Mouse (Mus musculus) heart, embryonic 16.5 days (tissue): Measurements from ENCODE around the gene Acsf2. TPM values are rescaled to one million over a fixed set of nuclear protein-coding genes. Genes with fewer than 3 reads are reported as not detected.

Experiments
- ATAC-seq: fragments of 200-750 bp; cut with Nextera tagmentation; replicated peaks from 2 replicates; pipeline ENCODE4 v1.8.0; 2017; ENCODE audit warnings: moderate number of reproducible peaks; ENCODE audit not compliant: insufficient read depth, low FRiP score; ENCODE audit errors: extremely low read depth
- H3K27ac ChIP-seq: fragments of 300-500 bp; sonication (generic); 2 replicates; pipeline ENCODE4 v1.5.1; 2014; ENCODE audit warnings: mild to moderate bottlenecking, low read length, control low read depth, moderate library complexity
- H3K27me3 ChIP-seq: fragments of 300-500 bp; sonication (generic); 2 replicates; pipeline ENCODE4 v1.6.1; 2014; ENCODE audit warnings: low read length, mixed read lengths; ENCODE audit not compliant: control insufficient read depth, insufficient read depth
- H3K36me3 ChIP-seq: fragments of 300-500 bp; sonication (generic); 2 replicates; pipeline ENCODE4 v1.6.1; 2014; ENCODE audit not compliant: control insufficient read depth, insufficient read depth
- H3K4me1 ChIP-seq: fragments of 300-500 bp; sonication (generic); 2 replicates; pipeline ENCODE4 v1.6.1; 2014; ENCODE audit warnings: low read length, mixed read lengths; ENCODE audit not compliant: control insufficient read depth, insufficient read depth
- H3K4me2 ChIP-seq: fragments of 300-500 bp; sonication (generic); 2 replicates; pipeline ENCODE4 v1.6.1; 2014; ENCODE audit warnings: low read depth, mild to moderate bottlenecking, control low read depth, low read length
- H3K4me3 ChIP-seq: fragments of 300-500 bp; sonication (generic); 2 replicates; pipeline ENCODE4 v1.5.1; 2014; ENCODE audit warnings: mild to moderate bottlenecking, control low read depth, low read length
- H3K9ac ChIP-seq: fragments of 300-500 bp; sonication (generic); 2 replicates; pipeline ENCODE4 v1.6.1; 2014; ENCODE audit warnings: low read length, control low read depth
- H3K9me3 ChIP-seq: fragments of 300-500 bp; sonication (generic); replicated peaks from 2 replicates; pipeline ENCODE4 v1.6.1; 2016; ENCODE audit warnings: low read length; ENCODE audit not compliant: control insufficient read depth
- WGBS: fragments of 180-500 bp; shearing (Covaris S2); extraction: QIAGEN DNeasy Blood & Tissue Kit; methylation state at CpG from one replicate; pipeline ENCODE4 v1.1.7; 2014; 5-methylcytosine and 5-hydroxymethylcytosine counted together
- polyA plus RNA-seq: library from polyadenylated mRNA; unstranded; fragments of >200 nt; fragmentation: Nextera tagmentation; extraction: Ambion mirVana; gene quantifications from 2 replicates; pipeline ENCODE4 v1.2.1, GENCODE M21; 2015

The Acsf2 gene
- polyA plus RNA-seq, 1 experiment from 2014 or later = 2.7 TPM

DNA sequence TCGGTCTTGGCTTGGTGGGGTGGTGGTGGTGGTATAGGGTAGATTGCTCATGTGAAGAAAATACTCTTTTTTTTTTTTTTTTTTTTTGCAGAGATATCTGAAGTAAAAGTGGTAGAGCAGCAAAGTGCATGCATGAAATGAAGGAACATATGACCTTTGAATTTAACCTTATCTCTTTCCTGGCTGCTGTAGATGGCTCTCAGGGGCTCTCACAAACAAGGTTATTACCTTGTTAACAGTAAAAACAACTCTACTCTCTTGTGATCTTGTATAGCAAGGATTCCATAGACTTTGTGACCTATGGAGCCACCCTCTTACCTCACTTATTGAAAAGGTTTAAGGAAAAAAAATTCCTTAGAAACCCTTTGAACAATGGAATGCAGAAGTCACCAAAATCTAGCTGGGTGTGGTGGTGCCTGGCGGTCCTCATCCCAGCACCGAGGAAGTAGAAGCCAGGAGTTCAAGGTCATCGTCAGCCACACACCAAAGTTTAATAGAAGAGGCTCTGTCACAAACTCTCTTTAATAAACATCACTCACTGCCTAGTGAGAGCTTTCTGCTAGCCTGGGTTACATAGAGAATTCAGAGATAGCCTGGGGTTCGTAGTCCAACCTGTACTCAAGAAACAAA lies 21.4 kb downstream of the Acsf2 start:
- no peaks in the 10 kb centered on the region for H3K27me3 ChIP-seq
- no peak overlapping the region for H3K4me2 ChIP-seq
- WGBS = 86% methylated on average over 5 of the region's 5 CpGs
- H3K4me3 ChIP-seq = no peak overlapping the region
- ATAC-seq = no peak
- no peaks in the 10 kb centered on the region for H3K9me3 ChIP-seq
- no peak overlapping the region for H3K27ac ChIP-seq
- no peaks in the 10 kb centered on the region for H3K36me3 ChIP-seq
- H3K9ac ChIP-seq = no peak overlapping the region
- H3K4me1 ChIP-seq = no peaks in the 10 kb centered on the region

DNA sequence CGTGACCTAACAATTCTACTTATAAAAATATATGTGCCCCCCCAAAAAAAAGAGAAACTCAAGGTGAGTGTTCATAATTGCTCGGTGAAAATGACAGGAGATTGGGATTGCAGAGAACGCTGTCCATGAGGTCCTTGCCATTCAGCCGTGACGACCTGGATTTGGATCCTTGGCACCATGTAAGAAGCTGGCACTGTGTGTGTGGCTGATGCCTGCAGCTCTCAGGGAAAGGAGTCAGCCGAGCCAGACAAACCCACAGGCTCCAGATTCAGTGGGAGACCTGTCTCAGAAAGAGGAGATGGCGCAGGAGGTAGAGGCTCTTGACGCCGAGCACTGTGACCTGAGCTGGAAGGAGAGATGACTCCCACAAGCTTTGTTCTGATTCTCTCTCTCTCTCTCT lies 25.3 kb downstream of the Acsf2 start:
- Histone ChIP-seq H3K4me1 (no peaks in the 10 kb centered on the region), H3K4me2 (no peak overlapping the region), H3K27ac (no peak overlapping the region), H3K27me3 (no peaks in the 10 kb centered on the region), H3K4me3 (no peak overlapping the region), H3K9ac (no peak overlapping the region), H3K9me3 (no peaks in the 10 kb centered on the region), H3K36me3 (no peaks in the 10 kb centered on the region)
- ATAC-seq = no peak
- 89% methylated on average over 9 of the region's 9 CpGs for WGBS

DNA sequence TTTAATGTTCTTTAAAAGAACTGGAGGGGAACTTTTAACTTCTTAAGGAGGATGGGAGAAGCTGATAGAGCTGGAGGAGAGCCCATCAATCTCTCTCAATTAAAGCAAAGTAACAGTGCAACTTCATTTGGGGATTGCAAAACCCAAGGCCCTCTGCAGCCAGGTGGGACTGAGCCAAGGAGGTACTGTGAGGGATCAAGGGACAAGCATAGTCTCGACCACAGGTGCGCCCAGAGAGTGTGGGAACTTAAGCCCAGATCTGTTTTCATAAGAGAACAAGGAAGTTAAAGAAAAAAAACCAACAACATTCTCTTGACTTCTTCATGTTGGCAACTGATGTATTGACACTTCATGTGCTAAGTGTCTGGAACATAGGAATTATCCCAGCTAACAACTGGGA lies 26.6 kb downstream of the Acsf2 start:
- no peak overlapping the region for H3K27ac ChIP-seq
- no peaks in the 10 kb centered on the region for H3K4me1 ChIP-seq
- no peaks in the 10 kb centered on the region for H3K36me3 ChIP-seq
- no peak overlapping the region for H3K9ac ChIP-seq
- H3K9me3 ChIP-seq = no peaks in the 10 kb centered on the region
- H3K4me2 ChIP-seq = no peak overlapping the region
- WGBS = 69% methylated on average over 2 of the region's 2 CpGs
- ATAC-seq = no peak
- H3K4me3 ChIP-seq = no peak overlapping the region
- H3K27me3 ChIP-seq = no peaks in the 10 kb centered on the region

DNA sequence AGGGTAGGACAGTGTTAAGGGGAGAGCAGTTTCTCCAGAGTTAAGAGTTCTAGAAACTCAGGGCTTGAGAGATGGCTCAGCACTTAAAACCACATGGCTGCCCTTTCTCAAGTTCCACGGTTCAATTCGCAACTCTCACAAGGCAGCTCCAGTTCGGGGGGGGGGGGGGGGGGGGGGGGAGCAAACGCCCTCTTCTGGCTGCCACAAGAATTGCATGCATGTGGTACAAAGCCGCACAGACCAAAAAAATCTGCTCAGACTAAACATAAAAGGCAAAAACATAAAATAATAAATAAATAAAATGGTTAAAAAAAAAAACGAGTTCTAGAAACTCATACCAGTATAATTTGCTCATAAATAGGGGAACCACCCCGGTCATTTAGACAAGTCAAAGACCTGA lies 27.1 kb downstream of the Acsf2 start:
- Histone ChIP-seq H3K27me3 (no peaks in the 10 kb centered on the region), H3K27ac (no peak overlapping the region), H3K9me3 (no peaks in the 10 kb centered on the region), H3K36me3 (no peaks in the 10 kb centered on the region), H3K4me2 (no peak overlapping the region), H3K4me1 (no peaks in the 10 kb centered on the region), H3K4me3 (no peak overlapping the region), H3K9ac (no peak overlapping the region)
- no peak for ATAC-seq
- 20% methylated on average over 7 of the region's 7 CpGs for WGBS

DNA sequence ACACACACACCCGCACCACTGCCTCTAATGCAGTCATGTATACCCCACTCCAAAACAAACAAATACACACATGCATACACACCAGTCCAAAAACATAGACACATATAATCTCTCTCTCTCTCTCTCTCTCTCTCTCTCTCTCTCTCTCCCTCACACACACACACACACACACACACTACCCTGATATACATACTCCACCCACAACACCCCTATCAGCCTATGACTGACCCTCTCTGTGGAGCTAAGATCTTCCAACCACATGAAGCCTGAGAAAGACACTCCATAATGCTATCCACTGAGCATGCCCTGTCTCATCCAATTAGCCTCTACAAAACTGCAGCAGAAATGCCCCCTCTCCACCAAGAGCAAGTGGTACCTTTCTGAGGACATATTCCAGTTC lies 29.8 kb downstream of the Acsf2 start:
- Histone ChIP-seq H3K36me3 (no peaks in the 10 kb centered on the region), H3K27me3 (no peaks in the 10 kb centered on the region), H3K4me1 (no peaks in the 10 kb centered on the region), H3K27ac (no peak overlapping the region), H3K9ac (no peak overlapping the region), H3K9me3 (no peaks in the 10 kb centered on the region), H3K4me3 (no peak overlapping the region), H3K4me2 (no peak overlapping the region)
- ATAC-seq = no peak
- WGBS = 100% methylated on average over 1 of the region's 1 CpGs

DNA sequence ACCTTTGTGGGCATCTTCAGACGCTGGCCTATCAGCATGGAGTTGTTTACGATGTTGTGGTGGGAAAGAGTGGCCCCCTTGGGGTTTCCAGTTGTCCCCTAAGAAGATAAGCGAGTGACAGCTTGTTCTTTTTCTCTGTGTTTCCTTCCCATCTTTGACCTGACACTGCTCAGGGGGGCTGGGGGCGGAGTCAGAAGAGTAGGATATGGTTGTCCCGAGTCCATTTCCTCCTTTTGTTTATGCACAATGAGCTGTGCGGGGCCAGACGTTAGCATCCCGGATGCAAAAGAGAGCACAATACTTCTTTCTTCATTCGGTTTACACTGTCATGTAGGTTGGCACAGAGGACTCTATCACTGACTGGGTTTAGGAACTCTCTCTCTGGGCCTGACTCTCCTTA lies 31.1 kb downstream of the Acsf2 start:
- Histone ChIP-seq H3K4me1 (no peaks in the 10 kb centered on the region), H3K27ac (peak overlapping the region; percentile 63), H3K36me3 (no peaks in the 10 kb centered on the region), H3K27me3 (peaks cover 2% of the 10 kb centered on the region; the same call in 1 of the 2 replicates), H3K9me3 (no peaks in the 10 kb centered on the region), H3K4me2 (no peak overlapping the region), H3K9ac (no peak overlapping the region), H3K4me3 (no peak overlapping the region)
- ATAC-seq = no peak; the same call in 1 of the 2 replicates
- 52% methylated on average over 9 of the region's 9 CpGs for WGBS

DNA sequence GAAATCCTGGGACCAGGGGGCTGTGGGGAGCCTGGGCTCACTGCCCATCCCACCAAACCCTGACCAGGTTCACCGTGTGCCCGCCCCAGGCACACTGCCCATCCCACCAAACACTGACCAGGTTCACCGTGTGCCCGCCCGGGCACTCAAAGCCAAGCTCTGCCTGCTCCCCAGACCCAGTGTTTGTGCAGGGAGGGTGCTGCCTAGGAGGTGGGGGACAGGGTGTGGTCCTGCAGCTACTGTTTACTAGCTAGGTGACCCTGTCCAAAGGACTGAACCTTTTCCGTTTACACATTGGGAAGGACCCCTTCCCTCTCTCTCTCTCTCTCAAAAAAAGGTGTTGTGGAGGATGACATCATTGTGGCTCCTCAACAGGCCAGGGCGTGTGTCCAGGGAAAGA lies 34.3 kb downstream of the Acsf2 start:
- WGBS = 89% methylated on average over 7 of the region's 7 CpGs
- H3K36me3 ChIP-seq = no peaks in the 10 kb centered on the region
- no peak overlapping the region for H3K4me2 ChIP-seq
- H3K27ac ChIP-seq = no peak overlapping the region
- ATAC-seq = no peak
- H3K9me3 ChIP-seq = no peaks in the 10 kb centered on the region
- no peak overlapping the region for H3K9ac ChIP-seq
- peaks cover 15% of the 10 kb centered on the region for H3K4me1 ChIP-seq
- H3K27me3 ChIP-seq = peaks cover 6% of the 10 kb centered on the region; the same call in 1 of the 2 replicates
- H3K4me3 ChIP-seq = no peak overlapping the region

DNA sequence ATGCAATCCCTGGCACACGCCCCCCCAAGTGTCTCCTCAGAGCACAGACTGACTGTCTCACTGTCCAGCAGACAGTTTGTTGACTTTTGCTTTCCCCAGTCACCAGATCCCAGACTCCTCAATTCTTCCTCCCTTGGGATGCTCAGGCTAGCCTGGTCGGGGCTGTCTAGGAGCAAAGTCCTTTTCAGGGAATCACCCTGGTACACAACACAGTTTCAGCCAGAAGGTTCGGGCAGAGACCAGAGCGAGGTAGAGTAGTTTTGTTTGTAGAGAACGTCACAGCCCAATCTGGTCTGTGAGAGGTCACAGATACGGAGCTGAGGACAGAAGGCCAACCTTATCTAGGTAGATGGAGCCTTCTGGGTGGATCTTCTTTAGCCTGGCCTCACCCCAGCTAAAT lies 35.1 kb downstream of the Acsf2 start:
- Histone ChIP-seq H3K27ac (no peak overlapping the region), H3K36me3 (no peaks in the 10 kb centered on the region), H3K27me3 (peaks cover 6% of the 10 kb centered on the region; the same call in 1 of the 2 replicates), H3K9me3 (no peaks in the 10 kb centered on the region), H3K4me1 (peaks cover 15% of the 10 kb centered on the region), H3K4me2 (no peak overlapping the region), H3K9ac (no peak overlapping the region), H3K4me3 (no peak overlapping the region)
- WGBS = 58% methylated on average over 6 of the region's 6 CpGs
- ATAC-seq = no peak

DNA sequence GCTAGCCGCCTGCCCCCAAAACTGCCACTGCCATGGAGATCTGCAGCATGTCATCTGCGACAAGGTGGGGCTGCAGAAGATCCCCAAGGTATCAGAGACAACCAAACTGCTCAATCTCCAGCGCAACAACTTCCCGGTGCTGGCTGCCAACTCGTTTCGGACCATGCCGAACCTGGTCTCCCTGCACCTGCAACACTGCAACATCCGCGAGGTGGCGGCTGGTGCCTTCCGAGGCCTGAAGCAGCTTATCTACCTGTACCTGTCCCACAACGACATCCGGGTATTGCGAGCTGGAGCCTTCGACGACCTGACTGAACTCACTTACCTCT lies 36.6 kb downstream of the Acsf2 start:
- H3K27ac ChIP-seq = no peak overlapping the region
- WGBS = 18% methylated on average over 16 of the region's 16 CpGs

More for the DNA sequence above, 36.6 kb downstream of the Acsf2 start:
- no peaks in the 10 kb centered on the region for H3K9me3 ChIP-seq
- peaks cover 15% of the 10 kb centered on the region for H3K4me1 ChIP-seq
- H3K4me2 ChIP-seq = peak overlapping the region; percentile 69
- H3K4me3 ChIP-seq = peak overlapping the region; percentile 32
- no peaks in the 10 kb centered on the region for H3K36me3 ChIP-seq
- H3K27me3 ChIP-seq = peaks cover 6% of the 10 kb centered on the region; the same call in 1 of the 2 replicates
- no peak for ATAC-seq
- peak overlapping the region; percentile 66 for H3K9ac ChIP-seq
